Mouse (Mus musculus) kidney, embryonic 14.5 days (tissue): Measurements from ENCODE around the gene Gnai2. TPM values are rescaled to one million over a fixed set of nuclear protein-coding genes. Genes with fewer than 3 reads are reported as not detected.

Experiments used
- ATAC-seq: fragments of 200-750 bp; cut with Nextera tagmentation; 2 replicates; pipeline ENCODE4 v1.8.0; 2017; ENCODE audit warnings: moderate number of reproducible peaks, mild to moderate bottlenecking, moderate TSS enrichment, moderate library complexity; ENCODE audit not compliant: low FRiP score, low TSS enrichment
- H3K27ac ChIP-seq: fragments of 300-500 bp; sonication (generic); 2 replicates; pipeline ENCODE4 v1.5.1; 2014; ENCODE audit warnings: low read depth, mild to moderate bottlenecking, low read length, moderate library complexity, mixed read lengths
- H3K27me3 ChIP-seq: fragments of 300-500 bp; sonication (generic); 2 replicates; pipeline ENCODE4 v1.6.1; 2014; ENCODE audit warnings: mild to moderate bottlenecking, low read length; ENCODE audit not compliant: control insufficient read depth, insufficient read depth
- H3K36me3 ChIP-seq: fragments of 300-500 bp; sonication (generic); 2 replicates; pipeline ENCODE4 v1.6.1; 2014; ENCODE audit warnings: low read length, mixed read lengths; ENCODE audit not compliant: control insufficient read depth, insufficient read depth
- H3K4me1 ChIP-seq: fragments of 300-500 bp; sonication (generic); 2 replicates; pipeline ENCODE4 v1.6.1; 2014; ENCODE audit warnings: low read length, mixed read lengths; ENCODE audit not compliant: control insufficient read depth, insufficient read depth
- H3K4me2 ChIP-seq: fragments of 300-500 bp; sonication (generic); replicated peaks from 2 replicates; pipeline ENCODE4 v1.6.1; 2014; ENCODE audit warnings: low read depth, mild to moderate bottlenecking, low read length
- H3K4me3 ChIP-seq: fragments of 300-500 bp; sonication (generic); 2 replicates; pipeline ENCODE4 v1.5.1; 2014; ENCODE audit warnings: mild to moderate bottlenecking, low read length
- H3K9ac ChIP-seq: fragments of 300-500 bp; sonication (generic); 2 replicates; pipeline ENCODE4 v1.6.1; 2014; ENCODE audit warnings: low read depth, mild to moderate bottlenecking, low read length, moderate library complexity
- H3K9me3 ChIP-seq: fragments of 300-500 bp; sonication (generic); 2 replicates; pipeline ENCODE4 v1.6.1; 2016; ENCODE audit warnings: low read length; ENCODE audit not compliant: control insufficient read depth
- WGBS: fragments of 180-500 bp; shearing (Covaris S2); extraction: QIAGEN DNeasy Blood & Tissue Kit; methylation state at CpG from one replicate; pipeline ENCODE4 v1.1.7; 2014; 5-methylcytosine and 5-hydroxymethylcytosine counted together
- polyA plus RNA-seq: library from polyadenylated mRNA; unstranded; fragments of >200 nt; fragmentation: Nextera tagmentation; extraction: Ambion mirVana; gene quantifications from 2 replicates; pipeline ENCODE4 v1.2.1, GENCODE M21; 2014

Gnai2 gene
- polyA plus RNA-seq, 1 experiment from 2014 or later = 386 TPM

DNA sequence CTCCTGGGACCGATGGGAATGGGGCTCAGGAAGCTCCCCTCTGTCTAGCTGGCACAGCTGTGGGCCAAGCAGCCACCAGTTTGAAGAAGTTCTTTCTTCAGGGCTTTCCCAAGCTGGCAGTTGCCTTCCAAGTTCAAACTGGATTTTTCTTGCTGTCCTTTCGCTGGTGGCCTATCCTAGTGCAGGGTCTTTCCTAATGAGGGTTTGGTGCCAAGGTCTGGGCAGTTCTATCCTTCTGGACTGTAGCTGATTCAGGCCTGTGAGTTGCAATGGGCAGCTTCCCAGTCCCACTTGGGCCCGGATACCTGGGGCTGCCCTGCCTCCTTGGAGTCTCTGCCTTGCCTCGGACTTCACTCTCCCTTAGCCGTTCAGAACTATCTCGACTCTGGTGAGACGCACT is 15.1 kb upstream of the Gnai2 start:
- H3K36me3 ChIP-seq = no peaks in the 10 kb centered on the region
- no peaks in the 10 kb centered on the region for H3K9me3 ChIP-seq
- H3K4me2 ChIP-seq = no peak overlapping the region
- no peak overlapping the region for H3K27ac ChIP-seq
- WGBS = 73% methylated on average over 7 of the region's 7 CpGs
- H3K4me3 ChIP-seq = no peak overlapping the region
- no peaks in the 10 kb centered on the region for H3K27me3 ChIP-seq
- no peak for ATAC-seq
- H3K4me1 ChIP-seq = peaks cover 1% of the 10 kb centered on the region; the same call in 1 of the 2 replicates
- H3K9ac ChIP-seq = no peak overlapping the region

DNA sequence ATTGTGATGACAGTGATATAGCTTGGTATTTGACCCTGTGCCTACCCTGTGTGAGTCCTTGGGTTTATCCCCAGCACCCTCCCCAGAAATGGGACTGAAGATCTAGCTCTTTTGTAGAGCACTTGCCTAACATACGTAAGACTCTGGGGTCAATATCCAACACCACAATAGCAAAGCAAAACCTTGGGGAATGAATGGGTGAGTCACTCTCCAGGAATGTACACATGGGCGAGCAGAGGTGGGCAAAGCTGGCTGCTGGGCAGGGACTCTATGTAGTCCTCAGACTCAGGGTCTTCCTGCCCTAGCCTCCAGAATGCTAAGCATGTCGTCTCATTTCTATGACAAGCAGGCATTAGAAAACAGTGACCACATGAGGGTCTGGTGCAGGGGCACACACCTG is 13.6 kb upstream of the Gnai2 start:
- Histone ChIP-seq H3K36me3 (no peaks in the 10 kb centered on the region), H3K4me1 (peaks cover 6% of the 10 kb centered on the region; the same call in 1 of the 2 replicates), H3K4me3 (no peak overlapping the region), H3K9ac (no peak overlapping the region), H3K9me3 (no peaks in the 10 kb centered on the region), H3K27ac (no peak overlapping the region), H3K27me3 (no peaks in the 10 kb centered on the region), H3K4me2 (no peak overlapping the region)
- 79% methylated on average over 3 of the region's 3 CpGs for WGBS
- no peak for ATAC-seq

DNA sequence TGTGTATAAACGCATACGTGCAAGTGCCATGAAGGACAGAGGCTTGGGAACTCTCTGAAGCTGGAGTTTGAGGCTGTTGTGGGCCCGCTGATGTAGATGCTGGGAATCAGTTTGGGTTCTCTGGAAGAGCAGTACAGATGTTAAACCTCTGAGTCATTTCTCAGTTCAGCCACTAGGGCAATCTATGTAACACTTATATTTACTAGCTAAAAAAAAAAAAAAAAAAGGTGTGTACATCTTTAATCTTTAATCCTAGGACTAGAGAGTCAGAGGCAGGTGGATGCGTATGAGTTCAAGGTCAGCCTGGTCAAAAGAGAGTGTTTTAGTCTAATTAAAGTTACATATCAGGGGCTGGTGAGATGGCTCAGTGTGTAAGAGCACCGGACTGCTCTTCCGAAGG is 11.8 kb upstream of the Gnai2 start:
- 83% methylated on average over 6 of the region's 6 CpGs for WGBS
- H3K9me3 ChIP-seq = no peaks in the 10 kb centered on the region
- peaks cover 6% of the 10 kb centered on the region; the same call in 1 of the 2 replicates for H3K4me1 ChIP-seq
- no peak overlapping the region for H3K27ac ChIP-seq
- no peaks in the 10 kb centered on the region for H3K36me3 ChIP-seq
- H3K4me2 ChIP-seq = no peak overlapping the region
- no peak for ATAC-seq
- no peaks in the 10 kb centered on the region for H3K27me3 ChIP-seq
- H3K9ac ChIP-seq = no peak overlapping the region
- H3K4me3 ChIP-seq = no peak overlapping the region

DNA sequence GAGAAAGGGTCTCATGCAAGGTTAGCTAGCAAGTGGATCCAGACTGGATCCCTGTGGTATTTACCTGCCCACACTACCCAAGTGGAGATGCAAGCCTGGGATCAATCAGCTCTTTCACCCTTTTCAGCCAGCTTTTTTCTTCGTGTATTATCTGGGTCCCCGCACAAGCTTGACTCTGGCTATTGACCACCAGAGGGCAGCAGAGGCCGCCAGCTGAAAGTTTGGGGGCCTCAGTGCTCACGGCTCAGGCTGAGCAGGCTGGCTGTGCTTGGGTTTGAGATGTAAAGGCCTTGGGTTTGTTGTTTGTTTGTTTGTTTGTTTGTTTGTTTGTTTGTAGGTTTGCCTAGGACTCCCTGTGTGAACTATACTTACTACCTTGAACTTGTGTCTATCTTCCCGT is 10.4 kb upstream of the Gnai2 start:
- Histone ChIP-seq H3K4me3 (no peak overlapping the region), H3K9me3 (no peaks in the 10 kb centered on the region), H3K9ac (no peak overlapping the region), H3K27me3 (no peaks in the 10 kb centered on the region), H3K4me1 (peaks cover 6% of the 10 kb centered on the region; the same call in 1 of the 2 replicates), H3K4me2 (no peak overlapping the region; the same call in 1 of the 2 replicates), H3K27ac (no peak overlapping the region), H3K36me3 (no peaks in the 10 kb centered on the region)
- WGBS = 15% methylated on average over 5 of the region's 5 CpGs
- ATAC-seq = peak; percentile 71

DNA sequence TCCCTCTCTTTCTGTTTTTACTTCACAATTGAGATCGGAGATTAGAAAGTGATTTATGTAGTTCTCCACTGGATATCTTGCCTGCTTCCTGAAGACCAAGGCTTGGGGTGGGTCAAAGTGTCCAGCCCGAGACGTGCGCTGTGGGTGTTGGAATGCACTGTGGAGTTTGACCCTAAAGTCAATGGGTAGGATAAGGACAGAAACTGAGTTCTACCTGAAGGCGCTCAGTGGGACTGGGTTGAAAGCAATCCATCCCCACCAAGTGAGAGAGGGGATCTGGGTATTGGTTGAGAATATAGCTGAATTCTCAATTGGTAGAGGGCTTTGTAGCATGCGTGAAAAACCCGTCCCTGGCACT is 10.0 kb upstream of the Gnai2 start:
- Histone ChIP-seq H3K36me3 (no peaks in the 10 kb centered on the region), H3K4me3 (peak overlapping the region; percentile 34), H3K9ac (peak overlapping the region; percentile 62), H3K4me2 (peak overlapping the region; percentile 52), H3K27me3 (no peaks in the 10 kb centered on the region), H3K4me1 (0 out of 2 replicates have a peak, but pooled peaks cover 6% of the 10 kb centered on the region), H3K9me3 (no peaks in the 10 kb centered on the region), H3K27ac (no peak overlapping the region)
- ATAC-seq = peak; percentile 40
- 37% methylated on average over 7 of the region's 7 CpGs for WGBS

DNA sequence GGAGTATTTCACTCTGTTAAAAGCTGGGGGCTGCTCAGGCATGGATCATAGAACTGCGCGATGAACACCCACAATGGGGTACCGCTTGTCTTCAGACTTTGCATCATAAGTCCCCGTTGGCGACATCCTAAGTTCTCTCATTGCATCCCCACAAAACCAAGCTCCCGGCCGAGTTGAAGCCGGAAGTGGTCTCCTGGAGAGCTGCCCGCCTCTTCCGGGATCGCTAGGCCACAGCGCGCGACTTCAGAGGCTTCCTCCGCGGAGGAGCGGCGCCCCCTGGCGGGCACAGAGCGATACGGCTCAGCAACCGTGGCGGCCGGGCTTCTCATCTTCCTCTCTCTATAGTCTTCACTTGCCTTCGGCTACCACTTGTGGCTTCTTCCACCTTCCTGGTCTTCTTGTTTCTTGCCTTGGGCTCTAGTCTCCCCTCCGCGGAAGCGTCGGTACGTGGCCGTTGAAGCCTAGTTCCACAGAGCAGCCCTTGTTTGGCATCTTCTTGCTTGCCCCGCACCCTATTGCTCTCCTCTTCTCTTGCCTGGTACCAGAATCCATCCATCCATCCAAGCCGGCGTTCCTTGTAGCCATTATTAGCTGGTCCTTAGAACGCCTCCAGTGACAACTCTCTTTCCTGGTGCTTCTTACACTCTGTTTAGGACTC is 9.5 kb upstream of the Gnai2 start:
- H3K36me3 ChIP-seq = no peaks in the 10 kb centered on the region
- WGBS = 4% methylated on average over 35 of the region's 35 CpGs
- peak; percentile 86 for ATAC-seq
- H3K4me1 ChIP-seq = 0 out of 2 replicates have a peak, but pooled peaks cover 6% of the 10 kb centered on the region
- H3K9ac ChIP-seq = peak overlapping the region; percentile 62
- H3K4me3 ChIP-seq = peak overlapping the region; percentile 34
- no peak overlapping the region for H3K27ac ChIP-seq
- H3K4me2 ChIP-seq = peak overlapping the region; percentile 52
- no peaks in the 10 kb centered on the region for H3K9me3 ChIP-seq
- H3K27me3 ChIP-seq = no peaks in the 10 kb centered on the region

DNA sequence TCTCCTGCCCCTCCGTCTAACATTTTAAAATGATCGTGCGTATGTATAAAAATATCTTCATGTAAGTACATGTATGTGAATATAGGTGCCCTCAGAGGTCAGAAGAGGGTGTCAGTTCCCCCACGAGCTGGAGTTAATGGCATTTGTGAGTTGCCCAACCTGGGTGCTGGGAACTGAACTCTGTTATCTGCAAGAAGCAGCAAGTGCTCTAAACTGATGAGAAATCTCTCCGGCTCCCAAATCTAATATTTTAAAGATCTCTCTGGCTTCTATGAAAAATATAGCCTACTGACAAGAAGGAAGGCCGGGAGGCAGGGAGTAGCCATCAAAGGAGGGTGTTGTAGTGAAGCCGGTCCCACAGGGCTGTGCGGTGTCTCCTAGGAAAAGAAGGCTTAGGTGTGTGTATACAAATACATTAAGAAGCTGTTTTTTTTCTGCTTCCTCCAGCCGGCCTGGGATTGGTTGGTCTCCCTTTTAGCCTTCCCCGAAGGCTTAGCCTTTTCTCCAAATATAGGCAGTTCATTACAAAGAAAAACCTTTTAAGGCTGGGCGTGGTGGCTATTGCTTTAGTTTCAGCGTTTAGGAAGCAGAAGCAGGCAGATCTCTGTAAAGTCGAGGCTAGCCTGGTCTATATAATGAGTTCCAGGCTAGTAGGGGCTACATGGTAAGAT is 8.5 kb upstream of the Gnai2 start:
- Histone ChIP-seq H3K27me3 (no peaks in the 10 kb centered on the region), H3K9ac (no peak overlapping the region), H3K4me1 (0 out of 2 replicates have a peak, but pooled peaks cover 6% of the 10 kb centered on the region), H3K27ac (no peak overlapping the region), H3K4me2 (no peak overlapping the region), H3K36me3 (no peaks in the 10 kb centered on the region), H3K9me3 (no peaks in the 10 kb centered on the region), H3K4me3 (no peak overlapping the region)
- 93% methylated on average over 13 of the region's 13 CpGs for WGBS
- no peak for ATAC-seq

DNA sequence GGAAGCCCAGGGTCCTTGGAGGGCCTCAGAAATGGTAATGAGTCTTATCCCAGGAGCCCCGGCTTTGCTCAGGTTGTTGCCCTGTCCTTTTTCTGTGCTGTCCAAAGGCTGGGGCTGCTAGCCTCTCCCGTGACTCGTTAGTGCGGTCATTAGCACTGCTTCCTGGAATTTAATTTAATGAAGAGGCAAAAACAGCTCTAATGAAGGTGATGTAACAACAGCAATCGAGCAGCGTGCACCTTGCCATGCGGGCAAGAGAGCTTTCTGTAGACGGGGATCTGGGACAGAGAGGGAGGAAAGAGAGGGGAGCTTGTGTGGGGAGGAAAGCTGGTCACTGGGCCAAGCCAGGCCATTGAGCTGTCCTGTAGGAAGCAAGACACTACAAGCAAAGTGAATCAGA is 6.5 kb upstream of the Gnai2 start:
- Histone ChIP-seq H3K9me3 (no peaks in the 10 kb centered on the region), H3K36me3 (no peaks in the 10 kb centered on the region), H3K27me3 (no peaks in the 10 kb centered on the region), H3K9ac (no peak overlapping the region), H3K4me2 (no peak overlapping the region), H3K27ac (no peak overlapping the region), H3K4me1 (peaks cover 13% of the 10 kb centered on the region), H3K4me3 (no peak overlapping the region)
- no peak for ATAC-seq
- 36% methylated on average over 8 of the region's 8 CpGs for WGBS

DNA sequence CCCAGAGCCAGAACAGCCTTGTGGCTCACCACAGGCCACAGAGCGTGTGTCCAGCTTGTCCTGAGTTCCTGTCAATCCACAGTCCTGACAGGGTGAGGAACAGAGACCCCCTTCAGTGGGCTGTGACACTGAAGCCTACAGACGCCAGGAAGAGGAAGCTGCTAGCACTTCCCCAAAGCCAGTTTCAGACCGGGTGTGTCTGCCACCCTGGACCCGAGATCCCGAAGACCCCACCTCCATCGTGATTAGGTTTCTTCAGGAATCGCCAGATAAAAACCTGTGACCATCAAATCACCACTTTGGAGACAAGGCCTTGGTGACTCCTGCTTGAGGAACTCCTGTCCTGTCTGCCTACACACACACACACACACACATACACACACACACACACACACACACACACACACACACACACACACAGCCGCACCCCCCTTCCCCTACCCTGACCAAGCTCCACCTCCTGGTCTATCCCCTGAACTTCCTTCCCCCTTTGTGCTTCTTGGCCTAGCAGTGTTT is 5.1 kb upstream of the Gnai2 start:
- no peak overlapping the region for H3K4me3 ChIP-seq
- no peak overlapping the region for H3K4me2 ChIP-seq
- WGBS = 42% methylated on average over 8 of the region's 8 CpGs
- no peaks in the 10 kb centered on the region for H3K36me3 ChIP-seq
- no peaks in the 10 kb centered on the region for H3K27me3 ChIP-seq
- H3K27ac ChIP-seq = peak overlapping the region; percentile 24; the same call in 1 of the 2 replicates
- H3K4me1 ChIP-seq = peaks cover 21% of the 10 kb centered on the region
- no peak for ATAC-seq
- H3K9me3 ChIP-seq = no peaks in the 10 kb centered on the region
- 0 out of 2 replicates have a peak overlapping the region, but pooled peaks have one; percentile 12 for H3K9ac ChIP-seq
